Mouse (Mus musculus) heart, adult 2 months (tissue): ENCODE results near the gene Pnmal2.

Experiments
- CTCF ChIP-seq: fragments of 200-600 bp; IDR thresholded peaks from 2 replicates; pipeline ENCODE4 v1.8.1; 2022; ENCODE audit warnings: antibody characterized with exemption, mild to moderate bottlenecking, moderate library complexity
- POLR2A ChIP-seq: fragments of 200-500 bp; IDR thresholded peaks from 2 replicates; pipeline ENCODE4 v1.6.1; 2011; ENCODE audit warnings: mild to moderate bottlenecking, low read depth, low read length, control low read depth; ENCODE audit not compliant: insufficient read depth

DNA sequence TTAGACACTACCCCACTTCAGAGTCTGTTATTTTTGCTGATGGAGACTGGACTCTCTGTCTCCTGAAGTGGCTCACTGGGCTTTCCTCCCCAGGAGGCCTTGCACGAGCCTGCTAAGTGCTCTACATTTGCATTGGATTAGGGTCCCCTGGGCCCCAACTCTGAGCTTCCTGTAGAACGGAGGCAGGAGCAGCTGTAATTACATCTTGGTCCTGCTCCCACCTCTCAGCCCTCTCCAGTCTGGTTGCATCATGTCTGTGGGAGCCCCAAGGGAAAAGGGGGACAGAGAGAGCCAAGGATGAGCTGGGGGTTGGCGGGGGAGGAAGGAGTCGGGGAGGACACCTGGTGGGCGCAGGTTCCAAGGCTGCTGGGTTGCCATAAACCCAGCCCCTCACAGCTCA is 44.0 kb upstream of the Pnmal2 start:
- TF ChIP-seq CTCF (no peak), POLR2A (no peak)
